Mouse (Mus musculus): ENCODE results near the gene Ssxb9. TPM values are rescaled to one million over a fixed set of nuclear protein-coding genes. Genes with fewer than 3 reads are reported as not detected.
"Not testable (repeated sequence)": the region's sequence is repeated elsewhere in the genome, so short reads cannot be mapped to it uniquely, and the experiment has no call there.

Ssxb9 gene
- not detected in 2 replicates for polyA plus RNA-seq (2012; rRNA removed)
- not detected in 2 replicates for polyA plus RNA-seq (2014; fragmentation: Nextera tagmentation; extraction: Ambion mirVana)

GRCm38 (mm10) chrX:8366678-8367077, at the start of gene Ssxb9:
Ssxb9 (plus strand) TSS chrX:8366978.
- H3K36me3 ChIP-seq (replicated peaks; ENCODE audit: control insufficient read depth, insufficient read depth, low read depth); H3K27ac ChIP-seq; H3K9ac ChIP-seq (replicated peaks); DNase-seq (ENCODE audit: low read depth in 3 of 3, low spot score in 3 of 3); H3K4me2 ChIP-seq (ENCODE audit: low read depth); H3K27me3 ChIP-seq (ENCODE audit: control insufficient read depth, insufficient read depth, low read length); H3K4me1 ChIP-seq (replicated peaks; ENCODE audit: control insufficient read depth in 2 of 2, insufficient read depth in 2 of 2, low read length in 1 of 2); H3K9me3 ChIP-seq (ENCODE audit: control insufficient read depth, low read length); ATAC-seq (ENCODE audit: insufficient read depth); H3K4me3 ChIP-seq (ENCODE audit: insufficient read depth in 1 of 2, low read depth in 2 of 2, low read length in 2 of 2): not testable (repeated sequence)
- 14% methylated on average over 1 of the region's 1 CpGs for WGBS (ENCODE audit: insufficient replicate concordance)

GRCm38 (mm10) chrX:8327124-8327523, 39.7 kb upstream of the Ssxb9 start, which contains the start of gene Ssxb10:
Ssxb10 (plus strand) TSS chrX:8327424.
- WGBS (ENCODE audit: insufficient replicate concordance) = 35% methylated on average over 2 of the region's 2 CpGs
- Histone ChIP-seq H3K27ac (no peak within 1 kb of the TSS), H3K4me2 (ENCODE audit: low read depth) (no peak within 1 kb of the TSS), H3K27me3 (ENCODE audit: control insufficient read depth, insufficient read depth, low read length) (no peaks in the 10 kb centered on the region), H3K4me1 (replicated peaks; ENCODE audit: control insufficient read depth in 2 of 2, insufficient read depth in 2 of 2, low read length in 1 of 2) (no peaks in the 10 kb centered on the region), H3K36me3 (replicated peaks; ENCODE audit: control insufficient read depth, insufficient read depth, low read depth) (no peaks in the 10 kb centered on the region), H3K4me3 (ENCODE audit: insufficient read depth in 1 of 2, low read depth in 2 of 2, low read length in 2 of 2) (no peak within 1 kb of the TSS), H3K9ac (replicated peaks) (no peak within 1 kb of the TSS), H3K9me3 (ENCODE audit: control insufficient read depth, low read length) (no peaks in the 10 kb centered on the region)
- TF ChIP-seq CTCF (IDR thresholded peaks at IDR 0.05; ENCODE audit: low read depth) = no peak
- TF ChIP-seq EP300 (IDR thresholded peaks at IDR 0.05; ENCODE audit: low read depth) = no peak
- DNase-seq (ENCODE audit: low read depth in 3 of 3, low spot score in 3 of 3) (no peak), ATAC-seq (ENCODE audit: insufficient read depth) (no peak)

GRCm38 (mm10) chrX:8413005-8413404, 46.2 kb downstream of the Ssxb9 start, which contains the start of gene Ssxb1:
Ssxb1 (plus strand) TSS chrX:8413305.
- WGBS (ENCODE audit: insufficient replicate concordance) = 20% methylated on average over 1 of the region's 1 CpGs
- H3K36me3 ChIP-seq (replicated peaks; ENCODE audit: control insufficient read depth, insufficient read depth, low read depth); ATAC-seq (ENCODE audit: insufficient read depth): not testable (repeated sequence)

More at GRCm38 (mm10) chrX:8413005-8413404, 46.2 kb downstream of the Ssxb9 start, which contains the start of gene Ssxb1:
- DNase-seq (ENCODE audit: low read depth in 3 of 3, low spot score in 3 of 3); H3K4me1 ChIP-seq (replicated peaks; ENCODE audit: control insufficient read depth in 2 of 2, insufficient read depth in 2 of 2, low read length in 1 of 2); H3K27ac ChIP-seq; H3K4me2 ChIP-seq (ENCODE audit: low read depth); H3K4me3 ChIP-seq (ENCODE audit: insufficient read depth in 1 of 2, low read depth in 2 of 2, low read length in 2 of 2); H3K27me3 ChIP-seq (ENCODE audit: control insufficient read depth, insufficient read depth, low read length); H3K9ac ChIP-seq (replicated peaks); H3K9me3 ChIP-seq (ENCODE audit: control insufficient read depth, low read length): not testable (repeated sequence)

Other genes starting within 250 kb of the Ssxb9 start
- gene Wdr13, start 234.1 kb upstream of the Ssxb9 start, polyA plus RNA-seq (2012; rRNA removed) = 14.3 and 14.5 TPM in 2 replicates
- 3.7 and 4.4 TPM in 2 replicates for gene Wdr13, start 234.1 kb upstream of the Ssxb9 start, polyA plus RNA-seq (2014; fragmentation: Nextera tagmentation; extraction: Ambion mirVana)
- 135 and 224 TPM in 2 replicates for gene Rbm3, start 221.1 kb upstream of the Ssxb9 start, polyA plus RNA-seq (2012; rRNA removed)
- gene Rbm3, start 221.1 kb upstream of the Ssxb9 start, polyA plus RNA-seq (2014; fragmentation: Nextera tagmentation; extraction: Ambion mirVana) = 317 and 352 TPM in 2 replicates
- 5.4 TPM in 2 replicates for gene Tbc1d25, start 190.8 kb upstream of the Ssxb9 start, polyA plus RNA-seq (2012; rRNA removed)
- 4.2 and 4.9 TPM in 2 replicates for gene Tbc1d25, start 190.8 kb upstream of the Ssxb9 start, polyA plus RNA-seq (2014; fragmentation: Nextera tagmentation; extraction: Ambion mirVana)
- 29.3 and 39.5 TPM in 2 replicates for gene Ebp, start 173.5 kb upstream of the Ssxb9 start, polyA plus RNA-seq (2012; rRNA removed)
- gene Ebp, start 173.5 kb upstream of the Ssxb9 start, polyA plus RNA-seq (2014; fragmentation: Nextera tagmentation; extraction: Ambion mirVana) = 64.0 and 69.6 TPM in 2 replicates
- 1.2 and 1.3 TPM in 2 replicates for gene Porcn, start 160.5 kb upstream of the Ssxb9 start, polyA plus RNA-seq (2012; rRNA removed)
- 0.53 and 0.86 TPM in 2 replicates for gene Porcn, start 160.5 kb upstream of the Ssxb9 start, polyA plus RNA-seq (2014; fragmentation: Nextera tagmentation; extraction: Ambion mirVana)
- 23.9 and 27.1 TPM in 2 replicates for gene Ftsj1, start 114.6 kb upstream of the Ssxb9 start, polyA plus RNA-seq (2012; rRNA removed)
- 35.2 and 37.5 TPM in 2 replicates for gene Ftsj1, start 114.6 kb upstream of the Ssxb9 start, polyA plus RNA-seq (2014; fragmentation: Nextera tagmentation; extraction: Ambion mirVana)
- gene Slc38a5, start 95.8 kb upstream of the Ssxb9 start, polyA plus RNA-seq (2012; rRNA removed) = 45.7 and 54.8 TPM in 2 replicates
- gene Slc38a5, start 95.8 kb upstream of the Ssxb9 start, polyA plus RNA-seq (2014; fragmentation: Nextera tagmentation; extraction: Ambion mirVana) = 73.4 and 84.8 TPM in 2 replicates
- not detected in 2 replicates for gene Ssxb10, start 39.6 kb upstream of the Ssxb9 start, polyA plus RNA-seq (2012; rRNA removed)
- not detected in 2 replicates for gene Ssxb10, start 39.6 kb upstream of the Ssxb9 start, polyA plus RNA-seq (2014; fragmentation: Nextera tagmentation; extraction: Ambion mirVana)
- not detected in 2 replicates for gene Ssxb1, start 46.3 kb downstream of the Ssxb9 start, polyA plus RNA-seq (2012; rRNA removed)
- not detected in 2 replicates for gene Ssxb1, start 46.3 kb downstream of the Ssxb9 start, polyA plus RNA-seq (2014; fragmentation: Nextera tagmentation; extraction: Ambion mirVana)
- not detected in 2 replicates for gene Ssxb2, start 94.7 kb downstream of the Ssxb9 start, polyA plus RNA-seq (2012; rRNA removed)
- gene Ssxb2, start 94.7 kb downstream of the Ssxb9 start, polyA plus RNA-seq (2014; fragmentation: Nextera tagmentation; extraction: Ambion mirVana) = not detected in 2 replicates
- not detected in 2 replicates for gene Gm14459, start 158.0 kb downstream of the Ssxb9 start, polyA plus RNA-seq (2012; rRNA removed)
- gene Gm14459, start 158.0 kb downstream of the Ssxb9 start, polyA plus RNA-seq (2014; fragmentation: Nextera tagmentation; extraction: Ambion mirVana) = not detected in 2 replicates
- not detected in 2 replicates for gene Ssxb6, start 181.3 kb downstream of the Ssxb9 start, polyA plus RNA-seq (2012; rRNA removed)
- not detected in 2 replicates for gene Ssxb6, start 181.3 kb downstream of the Ssxb9 start, polyA plus RNA-seq (2014; fragmentation: Nextera tagmentation; extraction: Ambion mirVana)
- not detected in 2 replicates for gene Ssxb3, start 224.8 kb downstream of the Ssxb9 start, polyA plus RNA-seq (2012; rRNA removed)
- gene Ssxb3, start 224.8 kb downstream of the Ssxb9 start, polyA plus RNA-seq (2014; fragmentation: Nextera tagmentation; extraction: Ambion mirVana) = not detected in 2 replicates

Data from liver, embryonic 14.5 days (tissue).